Mouse (Mus musculus) A20 (cell line): ENCODE data around the gene Cdh18.
"Not testable (repeated sequence)": the region's sequence is repeated elsewhere in the genome, so short reads cannot be mapped to it uniquely, and the experiment has no call there.

Source experiments
- DNase-seq: peaks from one replicate; pipeline ENCODE4 v3.0.0-alpha.2; 2011; ENCODE audit warnings: low read depth, low spot score

Gene Cdh18

GRCm38 (mm10) chr15:22548711-22549271 lies at the start of gene Cdh18:
Cdh18 (plus strand) TSS chr15:22549022.
- DNase-seq: no peak

- no peak for DNase-seq
These were observed 37.6 kb upstream of the Cdh18 start for GRCm38 (mm10) chr15:22511271-22511670.

- DNase-seq: no peak
These were observed 13.0 kb upstream of the Cdh18 start for GRCm38 (mm10) chr15:22535828-22536227.

GRCm38 (mm10) chr15:22577974-22578616 lies 29.3 kb downstream of the Cdh18 start:
- no peak for DNase-seq

- no peak for DNase-seq
These were observed 29.8 kb downstream of the Cdh18 start for GRCm38 (mm10) chr15:22578617-22578990.

- peak; percentile 27 for DNase-seq
These were observed 35.8 kb downstream of the Cdh18 start for GRCm38 (mm10) chr15:22584667-22585066.

GRCm38 (mm10) chr15:22716376-22716775 lies 167.6 kb downstream of the Cdh18 start:
- DNase-seq: no peak

- DNase-seq: no peak
These were observed 168.9 kb downstream of the Cdh18 start for GRCm38 (mm10) chr15:22717681-22718080.

GRCm38 (mm10) chr15:22726574-22726973 lies 177.8 kb downstream of the Cdh18 start:
- no peak for DNase-seq

- DNase-seq: no peak
These were observed 184.2 kb downstream of the Cdh18 start for GRCm38 (mm10) chr15:22733039-22733438.

- DNase-seq: no peak
These were observed 187.3 kb downstream of the Cdh18 start for GRCm38 (mm10) chr15:22736165-22736564.

GRCm38 (mm10) chr15:22761257-22761656 lies 212.4 kb downstream of the Cdh18 start:
- not testable (repeated sequence) for DNase-seq

GRCm38 (mm10) chr15:22766591-22766990 lies 217.8 kb downstream of the Cdh18 start:
- DNase-seq: peak; percentile 44

GRCm38 (mm10) chr15:22776346-22776745 lies 227.5 kb downstream of the Cdh18 start:
- no peak for DNase-seq

- DNase-seq: no peak
These were observed 240.9 kb downstream of the Cdh18 start for GRCm38 (mm10) chr15:22789696-22790095.

- no peak for DNase-seq
These were observed 243.0 kb downstream of the Cdh18 start for GRCm38 (mm10) chr15:22791791-22792190.

GRCm38 (mm10) chr15:22833127-22833526 lies 284.3 kb downstream of the Cdh18 start:
- DNase-seq: no peak

- no peak for DNase-seq
These were observed 288.4 kb downstream of the Cdh18 start for GRCm38 (mm10) chr15:22837173-22837572.

- DNase-seq: no peak
These were observed 308.9 kb downstream of the Cdh18 start for GRCm38 (mm10) chr15:22857704-22858103.

GRCm38 (mm10) chr15:22870679-22871078 lies 321.9 kb downstream of the Cdh18 start:
- DNase-seq: no peak

- no peak for DNase-seq
These were observed 348.9 kb downstream of the Cdh18 start for GRCm38 (mm10) chr15:22897724-22898123.

GRCm38 (mm10) chr15:22898208-22898607 lies 349.4 kb downstream of the Cdh18 start:
- DNase-seq: peak; percentile 21

- no peak for DNase-seq
These were observed 365.6 kb downstream of the Cdh18 start for GRCm38 (mm10) chr15:22914444-22914843.

- no peak for DNase-seq
These were observed 385.5 kb downstream of the Cdh18 start for GRCm38 (mm10) chr15:22934293-22934692.
